Mouse (Mus musculus) cerebellum, postnatal 25 days (tissue): ENCODE measurements around the gene Naa38.

Experiments used
- DNase-seq, 2 experiments: peaks; one replicate each; pipeline ENCODE4 v3.0.0; 2021; ENCODE audit warnings: mixed read lengths in 2 of 2

Gene Naa38

GRCm38 (mm10) chr11:69373223-69373965 lies 21.9 kb upstream of the Naa38 start:
- no peak for DNase-seq

GRCm38 (mm10) chr11:69375646-69376045 lies 19.6 kb upstream of the Naa38 start:
- no peak for DNase-seq

DNA sequence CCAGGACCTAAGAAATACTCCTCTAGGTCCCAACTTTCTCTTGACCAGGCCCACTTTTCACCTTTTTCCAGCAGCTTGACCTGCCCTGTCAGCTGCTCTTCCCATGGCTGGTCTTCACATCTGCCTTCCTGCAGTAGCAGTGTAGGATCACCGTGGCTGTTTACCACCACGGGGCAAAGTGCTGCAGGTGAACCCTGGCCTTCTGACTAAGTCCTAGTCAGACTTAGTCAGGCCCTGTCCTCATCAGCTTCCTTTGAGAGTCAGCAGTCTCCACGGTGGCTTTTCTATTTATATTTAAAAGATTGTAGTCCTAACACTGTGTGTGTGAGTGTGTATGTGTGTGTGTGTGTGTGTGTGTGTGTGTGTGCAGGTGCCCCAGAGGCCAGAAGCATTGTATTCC lies 17.5 kb upstream of the Naa38 start:
- DNase-seq, result no peak

DNA sequence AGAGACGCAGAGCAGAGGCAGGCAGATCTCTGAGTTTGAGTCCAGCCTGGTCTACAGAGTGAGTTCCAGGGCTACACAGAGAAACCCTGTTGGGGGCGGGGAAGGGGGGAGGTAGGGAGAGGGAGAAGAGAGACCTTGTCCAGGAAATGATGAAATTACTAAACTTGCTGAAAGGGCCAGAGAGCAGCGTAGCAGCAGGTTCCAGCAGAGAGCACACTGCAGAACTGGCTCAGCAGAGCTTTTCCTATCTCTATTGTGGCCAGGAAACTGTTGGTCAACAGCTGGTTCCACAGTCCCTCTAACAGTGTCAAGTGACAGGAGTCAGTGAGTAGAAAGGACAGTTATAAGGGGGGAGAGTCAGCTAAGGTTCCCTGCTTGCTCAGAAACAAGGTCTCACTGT lies 15.7 kb upstream of the Naa38 start:
- DNase-seq, result no peak

GRCm38 (mm10) chr11:69381356-69381755 lies 13.9 kb upstream of the Naa38 start:
- peak; percentile 81 to 90 for DNase-seq

DNA sequence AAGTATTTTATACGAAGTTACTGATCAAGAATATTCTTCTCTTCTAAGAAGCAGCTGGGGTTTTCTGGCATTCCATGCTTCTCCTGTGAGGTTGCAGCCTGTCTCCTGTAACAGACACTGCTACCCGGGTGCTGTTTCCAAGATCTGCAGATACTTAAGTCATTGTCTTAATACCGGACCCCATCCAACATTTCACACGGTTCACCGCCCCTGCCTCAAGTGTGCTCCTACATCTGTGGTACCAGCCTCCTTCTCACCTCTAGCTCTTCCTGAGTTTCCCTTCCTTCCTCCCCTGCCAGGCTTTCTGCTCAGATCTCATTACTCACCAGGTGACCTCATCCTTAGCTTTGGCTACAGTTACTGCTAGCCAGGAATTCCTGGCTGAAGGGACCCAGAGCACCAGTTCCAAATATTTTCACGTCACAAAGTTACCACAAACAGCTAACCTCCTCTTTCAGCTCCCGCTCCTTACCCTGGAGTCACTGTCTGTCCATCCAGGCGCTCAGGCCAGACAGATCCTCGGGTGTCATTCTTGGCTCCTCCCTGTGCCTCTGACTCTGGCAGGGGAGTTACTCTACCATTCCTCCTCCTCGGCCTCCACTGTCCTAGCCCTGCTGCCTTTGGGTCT lies 12.7 kb upstream of the Naa38 start:
- peak; percentile 47 to 55 for DNase-seq

GRCm38 (mm10) chr11:69384979-69385378 lies 10.3 kb upstream of the Naa38 start:
- no peak for DNase-seq

GRCm38 (mm10) chr11:69386758-69387157 lies 8.5 kb upstream of the Naa38 start:
- DNase-seq, result no peak

- no peak for DNase-seq
Measured at GRCm38 (mm10) chr11:69388680-69389079, 6.6 kb upstream of the Naa38 start.

GRCm38 (mm10) chr11:69389531-69390399 lies 5.5 kb upstream of the Naa38 start:
- DNase-seq, result peak; percentile 52 to 75

DNA sequence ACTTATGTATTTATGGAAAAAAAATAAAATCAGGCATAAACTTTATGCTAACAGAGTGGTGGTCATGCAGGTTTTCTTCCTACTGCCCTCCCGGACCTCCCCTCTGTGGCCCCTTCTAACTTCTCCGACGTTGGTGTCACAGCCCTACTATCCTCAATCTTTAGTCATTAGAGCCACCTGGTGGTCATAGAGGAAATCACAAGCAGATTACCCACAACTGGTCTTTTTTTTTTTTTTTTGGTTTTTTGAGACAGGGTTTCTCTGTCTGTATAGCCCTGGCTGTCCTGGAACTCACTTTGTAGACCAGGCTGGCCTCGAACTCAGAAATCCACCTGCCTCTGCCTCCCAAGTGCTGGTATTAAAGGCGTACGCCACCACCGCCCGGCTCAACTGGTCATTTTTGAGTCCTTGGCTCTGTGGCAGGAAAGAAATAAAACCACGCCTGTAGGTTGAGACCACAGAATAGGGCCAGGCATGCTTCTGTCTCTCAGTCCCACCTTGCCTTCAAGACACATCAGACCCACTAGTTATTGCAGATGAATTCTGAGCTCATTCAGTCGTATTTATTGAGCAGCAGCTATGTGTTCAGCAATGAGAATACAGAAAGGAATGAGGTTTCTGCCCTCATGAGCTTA lies 4.8 kb upstream of the Naa38 start:
- peak; percentile 65 to 83 for DNase-seq

DNA sequence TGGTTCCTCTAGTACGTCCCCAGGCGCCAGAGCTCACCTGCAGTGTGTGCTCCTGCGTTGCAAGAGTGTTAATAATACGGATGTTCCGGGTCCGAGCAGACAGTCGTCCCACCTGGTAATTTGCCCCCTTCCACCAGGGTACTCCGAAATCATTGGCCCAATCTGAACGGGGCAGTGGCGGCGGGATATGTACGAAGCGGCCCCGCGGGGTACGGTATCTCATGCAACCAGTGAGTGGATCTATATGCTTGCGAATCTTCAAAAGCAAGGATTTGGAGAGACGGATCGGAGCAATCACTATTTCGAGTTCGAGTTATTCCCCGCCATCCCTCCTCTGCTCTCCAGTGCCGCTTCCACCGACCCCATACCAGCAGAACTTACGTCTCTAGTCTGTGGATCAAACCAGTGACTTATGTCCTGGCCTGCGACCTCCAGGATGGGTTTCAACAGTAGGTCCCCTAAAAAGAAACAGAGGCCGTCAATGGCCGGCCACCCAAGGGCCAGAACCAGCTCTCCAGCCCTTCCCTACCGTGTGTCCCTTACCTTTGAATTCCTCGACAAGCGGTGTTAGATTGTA lies 608 bp upstream of the Naa38 start:
- DNase-seq, result peak in 1 of 2 experiments; percentile 46

DNA sequence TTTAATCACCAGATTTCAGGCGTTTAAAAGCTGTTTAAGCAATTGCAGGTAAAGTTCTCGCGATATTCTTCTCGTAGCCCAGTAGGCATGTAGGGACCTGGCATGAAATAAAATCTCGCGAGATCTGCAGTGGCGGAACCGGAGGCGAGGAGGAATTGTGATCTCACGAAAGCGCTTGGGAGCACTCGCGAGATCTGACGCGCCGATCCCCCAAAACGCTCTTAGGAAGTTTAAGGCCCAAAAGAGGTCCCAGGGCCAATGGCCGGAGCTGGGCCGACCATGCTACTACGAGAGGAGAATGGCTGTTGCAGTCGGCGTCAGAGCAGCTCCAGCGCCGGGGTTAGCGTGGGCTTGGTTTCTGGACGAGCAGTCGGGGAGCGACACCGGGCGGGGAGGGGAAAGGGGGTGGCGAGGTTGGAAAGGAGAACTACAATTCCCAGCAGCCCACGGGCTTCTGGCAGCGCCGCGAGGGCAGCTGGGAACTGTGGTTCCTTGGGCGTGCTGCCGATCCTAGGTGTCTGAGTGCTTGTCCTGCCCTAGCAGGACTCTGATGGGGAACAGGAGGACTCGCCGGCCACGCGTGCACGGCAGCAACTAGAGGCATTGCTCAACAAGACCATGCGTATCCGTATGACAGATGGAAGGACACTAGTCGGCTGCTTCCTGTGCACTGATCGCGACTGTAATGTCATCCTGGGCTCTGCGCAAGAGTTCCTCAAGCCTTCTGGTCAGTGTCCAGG lies 517 bp downstream of the Naa38 start:
- peak; percentile 95 to 98 for DNase-seq

- peak in 1 of 2 experiments; percentile 36 for DNase-seq
Measured at GRCm38 (mm10) chr11:69396772-69397171, 1.5 kb downstream of the Naa38 start.

- DNase-seq, result peak; percentile 63 to 74
Measured at GRCm38 (mm10) chr11:69397581-69398057, 2.3 kb downstream of the Naa38 start.

DNA sequence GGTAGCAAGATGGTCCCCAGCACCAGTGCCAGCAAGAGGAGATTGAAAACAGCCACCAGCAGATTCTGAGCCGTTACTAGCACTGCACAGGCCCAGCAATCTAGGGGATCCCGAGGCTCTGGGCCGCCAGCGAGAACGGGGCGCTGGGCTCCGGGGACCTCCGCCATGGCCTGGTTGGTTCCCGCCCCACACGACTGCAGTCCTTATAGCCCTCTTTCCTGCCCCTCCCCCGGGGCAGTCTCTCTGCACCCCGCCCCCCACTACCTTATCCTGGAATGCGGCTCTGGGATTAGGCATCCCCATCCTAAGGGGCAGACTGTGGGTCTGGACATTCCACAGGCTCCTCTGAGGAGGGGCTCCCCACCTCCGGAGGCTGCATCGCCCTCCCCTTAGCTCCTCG lies 2.8 kb downstream of the Naa38 start, which contains the start of gene Tmem88:
Gene Tmem88, minus strand, starts transcription at position 176 of the 400 bp plus-strand sequence.
- DNase-seq, result peak in 1 of 2 experiments; percentile 62

DNA sequence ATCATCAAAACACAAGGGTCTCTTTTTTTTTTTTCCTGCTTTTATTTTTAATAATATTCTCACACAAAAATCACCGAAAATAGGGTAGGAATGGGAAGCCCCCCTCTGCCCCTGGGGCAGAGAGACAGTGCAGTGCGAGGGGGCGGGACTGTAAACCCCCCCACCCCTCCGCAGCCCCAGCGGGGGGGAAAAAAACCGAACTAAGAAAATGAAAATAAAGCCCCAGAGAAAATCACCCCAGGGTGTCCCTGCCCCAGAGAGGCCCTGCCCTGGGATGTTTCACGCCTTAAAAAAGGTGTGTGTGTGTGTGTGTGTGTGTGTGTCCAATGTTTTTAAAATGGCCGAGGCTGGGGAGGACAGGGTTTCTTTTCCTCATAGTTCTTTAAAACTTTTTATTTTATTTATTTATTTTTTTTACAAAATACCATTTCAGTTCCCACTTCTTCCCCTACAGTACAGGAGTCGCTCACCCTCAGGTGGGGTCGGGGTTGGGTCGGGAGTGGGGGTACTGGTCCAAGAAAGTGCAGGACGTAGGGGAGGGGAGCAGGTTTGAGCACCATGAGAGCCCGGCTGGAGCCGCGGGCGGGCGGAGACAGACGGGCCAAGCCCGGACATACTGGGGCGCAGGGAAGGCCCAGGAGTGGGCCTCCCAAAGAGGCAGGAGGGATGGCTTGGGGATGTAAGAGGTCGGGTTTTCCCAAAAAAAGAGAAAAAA lies 3.4 kb downstream of the Naa38 start:
- DNase-seq, result peak in 1 of 2 experiments; percentile 46

DNA sequence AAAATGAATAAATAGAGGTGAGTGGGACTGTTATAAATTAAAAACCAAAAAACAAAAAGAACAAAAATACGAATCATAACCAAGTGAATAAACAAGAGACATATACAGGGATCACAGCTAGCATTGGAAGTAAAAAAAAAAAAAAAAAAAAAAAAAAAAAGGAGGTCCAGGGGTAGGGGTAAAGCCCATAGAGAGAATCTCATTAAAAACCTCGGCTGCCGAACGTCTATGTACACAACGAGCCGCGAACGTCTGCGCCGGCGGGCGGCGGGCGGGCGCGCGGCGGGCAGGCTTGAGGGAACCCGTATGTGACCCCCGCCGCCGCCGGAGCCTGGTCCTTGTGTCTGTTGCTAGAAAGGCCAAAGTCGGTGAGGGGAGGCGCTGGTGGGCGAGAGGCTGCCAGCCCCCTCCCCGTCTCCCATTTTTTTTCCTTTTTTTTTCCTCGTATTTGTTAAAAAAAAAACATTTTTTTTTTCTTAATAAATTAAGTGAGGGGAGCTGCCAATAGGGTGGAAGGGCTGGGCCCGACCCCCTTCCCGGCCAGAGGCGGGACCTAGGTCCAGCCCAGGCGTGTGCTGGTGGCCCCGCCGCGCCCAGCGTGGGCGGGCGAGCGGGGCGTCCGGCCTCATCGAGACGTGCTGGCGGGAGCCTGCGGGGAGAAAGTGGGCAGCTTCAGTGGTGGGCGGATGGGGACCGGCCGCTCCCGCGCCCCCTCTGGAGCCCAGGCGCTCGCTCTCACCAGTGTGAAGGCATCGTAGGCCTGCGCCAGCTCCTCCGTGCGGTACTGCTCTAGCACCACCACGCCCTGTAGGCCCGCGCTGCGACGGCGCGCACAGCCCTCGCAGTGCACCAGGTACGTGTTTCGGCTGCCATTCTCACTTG lies 4.2 kb downstream of the Naa38 start:
- peak; percentile 45 to 54 for DNase-seq

DNA sequence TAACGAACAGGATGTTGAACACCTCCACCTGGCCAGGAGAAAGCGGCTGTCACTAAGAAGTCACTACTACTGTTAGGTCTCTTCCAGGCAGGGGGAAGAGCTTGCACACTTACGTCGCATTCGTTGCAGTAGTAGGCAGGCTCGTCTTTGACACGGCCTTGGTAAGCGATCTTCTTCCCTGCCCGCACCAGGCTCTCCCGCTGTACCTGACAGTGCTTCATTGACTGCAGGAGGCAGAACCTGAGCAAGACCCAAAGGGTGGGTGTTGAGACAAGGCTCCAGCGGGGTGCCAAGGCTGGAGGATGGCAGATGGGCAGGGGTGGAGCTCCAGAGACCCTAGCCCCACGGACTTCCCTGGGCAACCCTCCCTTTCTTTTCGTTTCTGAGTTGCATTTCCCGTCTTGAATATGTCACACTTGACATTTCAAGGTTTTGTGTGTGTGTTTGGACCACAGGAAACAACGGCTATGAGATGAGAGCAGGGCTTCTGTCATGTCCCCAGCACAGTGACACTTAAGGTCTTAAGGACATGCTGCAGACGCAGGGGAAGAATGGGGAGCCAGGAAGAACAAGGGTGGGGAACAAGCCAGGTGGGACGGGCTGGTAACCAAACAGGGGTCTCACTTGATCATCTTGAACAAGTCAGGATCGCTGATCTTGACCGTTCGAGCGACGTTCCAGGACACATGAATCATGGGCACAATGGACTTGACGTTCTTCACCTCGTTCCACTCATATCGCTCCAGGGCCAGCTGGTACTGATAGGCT lies 5.0 kb downstream of the Naa38 start:
- DNase-seq, result peak in 1 of 2 experiments; percentile 41
